Mouse (Mus musculus): ENCODE data around the gene Baiap3. TPM values are rescaled to one million over a fixed set of nuclear protein-coding genes. Genes with fewer than 3 reads are reported as not detected.
A peak's percentile ranks its signal among the peaks of the same experiment; 100 is the strongest.

Baiap3 gene
- polyA plus RNA-seq (2011; ENCODE audit: insufficient read depth, insufficient read length, low replicate concordance, missing spikeins): 4.7 and 14.3 TPM in 2 replicates

DNA sequence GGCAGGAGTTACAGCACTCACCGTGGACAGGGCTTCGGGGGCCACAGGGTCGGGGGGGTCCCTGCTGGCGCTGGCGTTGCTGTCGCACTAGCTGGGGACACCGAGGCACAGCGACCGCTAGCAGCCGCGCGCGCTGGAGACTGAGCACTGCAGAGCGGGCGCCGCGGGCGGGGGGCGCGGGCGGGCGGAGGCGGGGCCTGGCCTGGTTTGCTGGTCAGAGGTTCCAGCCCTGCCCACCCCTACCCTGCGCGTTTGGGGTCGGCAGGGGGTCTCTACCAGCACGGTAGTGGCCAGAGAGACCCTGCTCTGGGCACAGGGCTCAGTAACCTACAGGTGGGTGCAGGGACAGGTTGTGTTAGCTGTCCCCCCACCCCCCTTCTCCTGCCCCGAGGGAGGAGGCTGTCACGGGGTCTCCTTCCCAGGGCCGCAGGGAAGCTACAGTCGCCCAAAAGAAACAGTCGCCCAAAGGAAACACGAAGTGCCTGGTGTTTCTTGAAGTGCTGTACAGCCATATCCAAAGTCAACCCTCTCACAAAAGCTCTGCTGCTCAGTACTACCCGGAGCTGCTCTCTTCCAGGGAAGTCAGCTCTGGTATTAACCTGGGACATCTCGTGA, at the start of gene Baiap3:
Gene Baiap3, minus strand, starts transcription at position 225 of the 615 bp plus-strand sequence.
- 7% methylated on average over 35 of the region's 35 CpGs for whole genome bisulfite sequencing
- Histone ChIP-seq H3K27ac (ENCODE audit: control insufficient read depth, insufficient read depth, low read depth, low read length, poor library complexity) (no peak within 1 kb of the TSS), H3K4me1 (ENCODE audit: control insufficient read depth, insufficient read depth, low read length) (no peaks in the 10 kb centered on the region; the same call in 1 of the 2 replicates), H3K4me3 (replicated peaks; ENCODE audit: control insufficient read depth, low read depth, low read length) (no peak within 1 kb of the TSS)
- TF ChIP-seq POLR2A (IDR thresholded peaks at IDR 0.05; ENCODE audit: borderline replicate concordance, control insufficient read depth, low read depth, low read length): no peak
- TF ChIP-seq CTCF (IDR thresholded peaks at IDR 0.05; ENCODE audit: control insufficient read depth, insufficient read depth, low read length): no peak

- Histone ChIP-seq H3K4me3 (replicated peaks; ENCODE audit: control insufficient read depth, low read depth, low read length) (no peak within 1 kb of the TSS), H3K27ac (ENCODE audit: control insufficient read depth, insufficient read depth, low read depth, low read length, poor library complexity) (no peak within 1 kb of the TSS), H3K4me1 (ENCODE audit: control insufficient read depth, insufficient read depth, low read length) (peaks cover 1% of the 10 kb centered on the region)
- no peak for TF ChIP-seq CTCF (IDR thresholded peaks at IDR 0.05; ENCODE audit: control insufficient read depth, insufficient read depth, low read length)
- 77% methylated on average over 5 of the region's 5 CpGs for WGBS
Measured at GRCm38 (mm10) chr17:25298094-25298493, 41.9 kb upstream of the Baiap3 start, which contains the start of gene Prss34. Prss34 (plus strand) TSS chr17:25298394.

DNA sequence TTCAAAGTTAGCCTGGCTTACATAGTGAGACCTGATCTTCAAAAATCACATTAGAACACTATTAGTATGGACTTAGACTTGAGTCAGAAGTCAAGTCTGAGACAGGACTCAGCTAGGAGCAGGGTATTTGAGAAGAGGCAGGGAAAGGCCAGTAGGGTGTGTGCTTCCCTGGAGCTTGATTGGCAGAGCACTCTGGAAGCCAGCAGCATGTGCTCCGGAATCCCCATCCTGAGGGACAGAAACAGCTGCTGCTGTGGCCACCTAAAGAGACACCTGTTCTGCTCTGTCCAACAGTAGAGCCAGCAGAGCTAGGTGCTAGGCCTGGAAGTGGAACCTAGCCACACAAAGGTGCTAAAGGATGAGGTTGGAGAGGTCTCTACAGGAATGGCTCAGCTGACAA, 37.9 kb upstream of the Baiap3 start:
- TF ChIP-seq CTCF (IDR thresholded peaks at IDR 0.05; ENCODE audit: control insufficient read depth, insufficient read depth, low read length): no peak
- no peak overlapping the region for H3K27ac ChIP-seq (ENCODE audit: control insufficient read depth, insufficient read depth, low read depth, low read length, poor library complexity)
- WGBS: 59% methylated on average over 1 of the region's 1 CpGs
- no peaks in the 10 kb centered on the region for H3K4me1 ChIP-seq (ENCODE audit: control insufficient read depth, insufficient read depth, low read length)
- no peak overlapping the region for H3K4me3 ChIP-seq (replicated peaks; ENCODE audit: control insufficient read depth, low read depth, low read length)

- Histone ChIP-seq H3K4me1 (ENCODE audit: control insufficient read depth, insufficient read depth, low read length) (no peaks in the 10 kb centered on the region), H3K27ac (ENCODE audit: control insufficient read depth, insufficient read depth, low read depth, low read length, poor library complexity) (no peak overlapping the region), H3K4me3 (replicated peaks; ENCODE audit: control insufficient read depth, low read depth, low read length) (no peak overlapping the region)
- no peak for TF ChIP-seq POLR2A (IDR thresholded peaks at IDR 0.05; ENCODE audit: borderline replicate concordance, control insufficient read depth, low read depth, low read length)
- 37% methylated on average over 5 of the region's 5 CpGs for WGBS
Measured at GRCm38 (mm10) chr17:25293495-25293894, 37.3 kb upstream of the Baiap3 start.

DNA sequence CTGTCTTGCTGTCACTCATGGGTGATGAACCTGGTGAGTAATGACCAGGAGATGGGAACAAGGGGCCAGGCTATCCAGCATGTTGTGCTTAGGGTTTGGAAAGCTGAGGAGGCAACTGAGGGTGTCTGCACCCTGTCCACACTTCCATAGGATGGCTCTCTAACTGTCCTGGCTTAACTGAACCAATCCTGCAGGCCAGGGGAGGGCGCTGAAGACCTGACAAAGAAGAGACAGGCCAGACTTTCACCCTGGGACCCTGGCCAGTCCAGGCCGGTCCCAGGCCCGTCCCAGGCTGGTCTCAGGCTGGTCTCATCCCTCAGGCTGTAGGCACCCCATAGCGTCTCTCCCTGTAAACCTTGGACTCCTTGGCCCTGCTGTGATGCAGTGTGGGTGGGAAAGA, 34.2 kb upstream of the Baiap3 start:
- Histone ChIP-seq H3K4me3 (replicated peaks; ENCODE audit: control insufficient read depth, low read depth, low read length) (no peak overlapping the region), H3K27ac (ENCODE audit: control insufficient read depth, insufficient read depth, low read depth, low read length, poor library complexity) (no peak overlapping the region), H3K4me1 (ENCODE audit: control insufficient read depth, insufficient read depth, low read length) (no peaks in the 10 kb centered on the region)
- no peak for TF ChIP-seq CTCF (IDR thresholded peaks at IDR 0.05; ENCODE audit: control insufficient read depth, insufficient read depth, low read length)
- TF ChIP-seq POLR2A (IDR thresholded peaks at IDR 0.05; ENCODE audit: borderline replicate concordance, control insufficient read depth, low read depth, low read length): no peak
- 29% methylated on average over 4 of the region's 4 CpGs for WGBS

GRCm38 (mm10) chr17:25288842-25289241, 32.7 kb upstream of the Baiap3 start:
- TF ChIP-seq POLR2A (IDR thresholded peaks at IDR 0.05; ENCODE audit: borderline replicate concordance, control insufficient read depth, low read depth, low read length) (no peak), CTCF (IDR thresholded peaks at IDR 0.05; ENCODE audit: control insufficient read depth, insufficient read depth, low read length) (peak; percentile 89)
- 20% methylated on average over 4 of the region's 4 CpGs for WGBS
- no peak overlapping the region for H3K4me3 ChIP-seq (replicated peaks; ENCODE audit: control insufficient read depth, low read depth, low read length)
- H3K4me1 ChIP-seq (ENCODE audit: control insufficient read depth, insufficient read depth, low read length): no peaks in the 10 kb centered on the region
- H3K27ac ChIP-seq (ENCODE audit: control insufficient read depth, insufficient read depth, low read depth, low read length, poor library complexity): no peak overlapping the region

DNA sequence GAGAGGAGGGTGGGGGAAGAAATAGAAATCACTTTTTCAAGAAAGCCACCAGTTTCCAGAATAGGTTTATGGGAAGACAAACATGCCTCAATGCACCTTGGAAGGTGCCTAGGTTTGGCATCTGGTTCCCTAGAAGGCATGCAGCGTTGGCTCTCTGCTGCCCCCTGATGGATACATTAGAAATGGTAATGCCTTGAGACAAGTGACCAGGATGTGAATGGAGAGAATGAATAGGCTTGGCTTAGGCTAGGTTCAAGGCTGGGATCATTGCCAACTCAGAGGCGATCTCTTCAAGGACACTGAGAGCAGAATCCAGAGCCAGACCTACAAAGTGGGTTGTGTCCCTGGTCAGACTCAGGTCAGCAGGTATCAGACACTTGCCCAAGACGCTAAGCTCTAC, 28.9 kb upstream of the Baiap3 start:
- Histone ChIP-seq H3K4me1 (ENCODE audit: control insufficient read depth, insufficient read depth, low read length) (no peaks in the 10 kb centered on the region), H3K27ac (ENCODE audit: control insufficient read depth, insufficient read depth, low read depth, low read length, poor library complexity) (no peak overlapping the region), H3K4me3 (replicated peaks; ENCODE audit: control insufficient read depth, low read depth, low read length) (no peak overlapping the region)
- TF ChIP-seq CTCF (IDR thresholded peaks at IDR 0.05; ENCODE audit: control insufficient read depth, insufficient read depth, low read length) (peak; percentile 96), POLR2A (IDR thresholded peaks at IDR 0.05; ENCODE audit: borderline replicate concordance, control insufficient read depth, low read depth, low read length) (no peak)
- WGBS: 24% methylated on average over 3 of the region's 3 CpGs

DNA sequence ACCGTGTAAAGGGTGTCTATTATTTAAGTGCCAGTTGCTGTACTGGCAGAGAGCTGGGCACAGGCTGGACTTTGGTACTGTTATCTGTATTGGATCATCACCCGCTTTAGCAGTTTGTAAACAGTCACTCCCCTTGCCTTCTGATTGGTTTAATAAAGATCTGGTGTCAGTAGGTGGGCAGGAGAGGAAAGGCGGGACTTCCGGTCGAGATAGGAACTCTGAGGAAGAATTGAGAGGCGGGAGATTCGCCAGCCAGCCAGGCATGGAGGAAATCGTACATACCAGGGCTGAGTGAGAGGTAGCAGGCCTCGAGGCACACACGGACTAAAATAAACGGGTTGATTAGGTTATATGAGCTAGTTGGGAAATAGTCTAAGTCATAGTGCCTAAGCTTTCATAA, 26.0 kb upstream of the Baiap3 start:
- no peaks in the 10 kb centered on the region for H3K4me1 ChIP-seq (ENCODE audit: control insufficient read depth, insufficient read depth, low read length)
- H3K27ac ChIP-seq (ENCODE audit: control insufficient read depth, insufficient read depth, low read depth, low read length, poor library complexity): no peak overlapping the region
- TF ChIP-seq POLR2A (IDR thresholded peaks at IDR 0.05; ENCODE audit: borderline replicate concordance, control insufficient read depth, low read depth, low read length) (no peak), CTCF (IDR thresholded peaks at IDR 0.05; ENCODE audit: control insufficient read depth, insufficient read depth, low read length) (no peak)
- 36% methylated on average over 11 of the region's 11 CpGs for WGBS
- H3K4me3 ChIP-seq (replicated peaks; ENCODE audit: control insufficient read depth, low read depth, low read length): no peak overlapping the region

DNA sequence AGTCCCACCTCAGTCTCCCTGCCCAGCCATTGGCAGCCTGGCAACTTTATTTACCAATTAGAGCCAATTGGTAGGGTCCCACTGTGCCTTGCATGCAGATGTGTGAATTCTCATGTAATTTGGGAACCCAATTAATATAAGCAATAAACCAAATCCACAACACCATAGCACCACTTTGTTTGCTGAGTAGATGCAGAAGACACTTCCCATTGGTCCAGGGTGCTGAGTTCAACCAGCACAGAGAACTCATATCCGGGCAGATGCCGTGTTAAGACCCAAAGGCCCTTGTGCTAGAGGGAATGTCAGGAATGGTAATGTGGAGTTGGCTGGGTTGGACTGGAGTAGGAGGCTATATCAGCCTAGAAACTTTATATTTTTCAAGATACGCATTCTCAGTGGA, 19.7 kb upstream of the Baiap3 start:
- 84% methylated on average over 3 of the region's 3 CpGs for WGBS

More for the DNA sequence above, 19.7 kb upstream of the Baiap3 start:
- Histone ChIP-seq H3K4me3 (replicated peaks; ENCODE audit: control insufficient read depth, low read depth, low read length) (no peak overlapping the region), H3K27ac (ENCODE audit: control insufficient read depth, insufficient read depth, low read depth, low read length, poor library complexity) (no peak overlapping the region), H3K4me1 (ENCODE audit: control insufficient read depth, insufficient read depth, low read length) (peaks cover 4% of the 10 kb centered on the region)
- TF ChIP-seq CTCF (IDR thresholded peaks at IDR 0.05; ENCODE audit: control insufficient read depth, insufficient read depth, low read length) (no peak), POLR2A (IDR thresholded peaks at IDR 0.05; ENCODE audit: borderline replicate concordance, control insufficient read depth, low read depth, low read length) (no peak)

Measured in bone marrow, adult 2 months (tissue).